Mouse (Mus musculus) bone marrow, adult 2 months (tissue): Measurements from ENCODE around the gene Atf1.

Source experiments
- CTCF ChIP-seq: fragments of 200-500 bp; IDR thresholded peaks from 2 replicates; pipeline ENCODE4 v1.5.1; 2011; ENCODE audit warnings: low read length, control low read depth; ENCODE audit not compliant: control insufficient read depth, insufficient read depth
- POLR2A ChIP-seq: fragments of 200-500 bp; IDR thresholded peaks from 2 replicates; pipeline ENCODE4 v1.6.1; 2011; ENCODE audit warnings: low read depth, mild to moderate bottlenecking, control low read depth, low read length, borderline replicate concordance; ENCODE audit not compliant: control insufficient read depth

GRCm38 (mm10) chr15:100180221-100180620 lies 47.4 kb upstream of the Atf1 start:
- TF ChIP-seq POLR2A, result no peak
- TF ChIP-seq CTCF, result no peak
